Mouse (Mus musculus): ENCODE results near the gene Mef2c.

DNA sequence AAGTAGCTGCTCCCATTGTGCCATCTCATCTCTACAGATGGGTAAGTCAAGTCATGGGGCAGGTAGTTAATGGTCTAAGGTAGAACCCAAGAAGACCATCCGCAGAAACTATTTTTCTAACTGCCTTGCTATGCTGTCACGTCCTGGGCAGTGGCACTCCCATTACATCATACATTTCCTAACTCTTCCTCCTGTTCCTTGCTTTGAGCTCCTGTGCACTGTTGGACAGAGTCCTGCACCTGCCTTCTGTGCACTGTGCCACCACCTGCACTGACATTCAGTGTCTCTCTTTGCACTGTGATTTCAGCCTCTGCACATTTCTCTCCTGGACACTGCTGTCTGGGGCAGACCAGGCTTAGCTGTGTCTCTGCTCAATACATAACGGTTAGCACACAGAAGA, 134.9 kb downstream of the Mef2c start:
- TF ChIP-seq CTCF (IDR thresholded peaks at IDR 0.05; ENCODE audit: borderline replicate concordance, extremely low read depth, insufficient read depth, insufficient read length) = no peak
- TF ChIP-seq POLR2A (IDR thresholded peaks at IDR 0.05; ENCODE audit: borderline replicate concordance, extremely low read depth, insufficient read depth, insufficient read length, poor library complexity, severe bottlenecking) = no peak
